Mouse (Mus musculus): Measurements from ENCODE around the gene H2-D1.
A peak's percentile ranks its signal among the peaks of the same experiment; 100 is the strongest.
"Not testable (repeated sequence)": the region's sequence is repeated elsewhere in the genome, so short reads cannot be mapped to it uniquely, and the experiment has no call there.

Gene H2-D1

GRCm38 (mm10) chr17:35262664-35263522 is at the start of gene H2-D1:
Gene H2-D1 (plus strand): TSS chr17:35262730.
- no peak for DNase-seq (ENCODE audit: low read depth, low spot score)

GRCm38 (mm10) chr17:35213071-35213470 is 49.5 kb upstream of the H2-D1 start:
- no peak for DNase-seq (ENCODE audit: low read depth, low spot score)

- no peak for DNase-seq (ENCODE audit: low read depth, low spot score)
These were observed 43.9 kb upstream of the H2-D1 start for GRCm38 (mm10) chr17:35218516-35219193.

- DNase-seq (ENCODE audit: low read depth, low spot score): no peak
These were observed 42.9 kb upstream of the H2-D1 start for GRCm38 (mm10) chr17:35219601-35220041.

DNA sequence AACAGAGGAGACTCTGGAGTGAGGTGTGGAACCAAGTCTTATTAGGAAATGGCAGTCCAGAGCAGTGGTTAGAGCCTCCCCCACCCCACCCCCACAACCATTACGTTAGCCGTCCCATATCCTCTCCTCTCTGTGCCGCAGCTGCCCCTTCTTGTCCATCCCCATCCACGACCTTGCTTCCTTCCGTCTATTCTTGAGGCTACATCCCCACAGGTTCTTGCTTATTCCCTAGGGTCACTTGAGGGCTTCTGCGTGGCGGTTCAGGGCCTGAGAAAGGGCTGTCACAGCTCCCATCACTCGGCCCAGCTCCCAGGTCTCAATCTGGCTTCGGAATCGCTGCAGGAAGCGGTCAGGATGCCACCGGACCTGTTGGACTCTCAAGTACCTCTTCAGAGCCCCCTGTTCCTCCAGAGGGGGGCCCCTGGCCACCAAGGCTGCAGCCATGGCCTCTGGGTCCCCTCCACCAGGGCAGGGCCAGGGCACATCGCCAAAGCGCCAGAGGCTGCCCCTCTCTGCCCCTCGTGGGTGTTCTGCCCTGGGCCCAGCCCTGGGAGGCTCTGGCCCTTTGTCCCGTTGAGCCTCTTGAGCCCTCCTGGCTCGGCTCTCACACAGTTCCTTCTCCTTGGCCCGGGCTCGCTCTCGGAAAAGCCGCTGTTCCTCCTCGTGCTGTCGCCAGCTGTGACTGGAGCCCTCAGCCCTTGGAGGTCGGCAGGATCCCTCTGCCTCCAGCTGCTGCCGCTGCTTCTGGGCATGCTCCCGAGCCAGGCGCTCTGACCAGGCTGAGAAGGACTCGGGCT is 42.2 kb upstream of the H2-D1 start, which contains the start of gene Gm16181:
Gm16181 (plus strand) TSS at position 679 of the 797 bp plus-strand sequence.
- DNase-seq (ENCODE audit: low read depth, low spot score): no peak

GRCm38 (mm10) chr17:35222299-35222698 is 40.2 kb upstream of the H2-D1 start:
- DNase-seq (ENCODE audit: low read depth, low spot score): no peak

GRCm38 (mm10) chr17:35224641-35225040 is 37.9 kb upstream of the H2-D1 start:
- DNase-seq (ENCODE audit: low read depth, low spot score): no peak

- DNase-seq (ENCODE audit: low read depth, low spot score): no peak
These were observed 37.1 kb upstream of the H2-D1 start for GRCm38 (mm10) chr17:35225456-35225855.

DNA sequence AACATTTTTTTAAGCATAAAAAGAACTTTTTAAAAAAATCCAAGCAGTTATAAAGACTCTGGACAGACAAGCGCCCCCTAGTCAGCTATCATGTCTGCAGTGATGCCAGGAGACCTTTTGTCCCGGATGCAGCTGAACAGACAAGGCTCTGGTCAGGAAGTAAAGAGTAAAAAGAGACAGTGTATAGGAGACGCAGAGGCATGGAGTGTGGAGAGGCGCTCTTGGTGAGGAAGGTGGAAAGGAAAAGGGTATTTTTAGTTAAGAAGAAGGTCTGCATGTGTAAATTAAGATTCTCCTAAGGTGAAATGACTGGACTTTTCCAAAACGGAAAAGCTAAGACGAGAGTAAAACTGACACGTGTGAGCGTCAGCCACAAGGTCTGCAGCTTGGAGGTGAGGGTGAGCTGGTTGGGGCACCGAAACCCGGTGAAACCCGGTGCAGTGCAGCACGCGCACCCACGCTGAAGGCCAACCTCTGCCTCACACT is 35.9 kb upstream of the H2-D1 start:
- no peak for DNase-seq (ENCODE audit: low read depth, low spot score)

GRCm38 (mm10) chr17:35231022-35231421 is 31.5 kb upstream of the H2-D1 start:
- no peak for DNase-seq (ENCODE audit: low read depth, low spot score)

GRCm38 (mm10) chr17:35232043-35232442 is 30.5 kb upstream of the H2-D1 start:
- no peak for DNase-seq (ENCODE audit: low read depth, low spot score)

GRCm38 (mm10) chr17:35232659-35233058 is 29.9 kb upstream of the H2-D1 start:
- DNase-seq (ENCODE audit: low read depth, low spot score): no peak

GRCm38 (mm10) chr17:35233114-35233980 is 29.2 kb upstream of the H2-D1 start, which contains the start of gene Atp6v1g2:
Gene Atp6v1g2 (plus strand): TSS chr17:35233660.
- no peak for DNase-seq (ENCODE audit: low read depth, low spot score)

DNA sequence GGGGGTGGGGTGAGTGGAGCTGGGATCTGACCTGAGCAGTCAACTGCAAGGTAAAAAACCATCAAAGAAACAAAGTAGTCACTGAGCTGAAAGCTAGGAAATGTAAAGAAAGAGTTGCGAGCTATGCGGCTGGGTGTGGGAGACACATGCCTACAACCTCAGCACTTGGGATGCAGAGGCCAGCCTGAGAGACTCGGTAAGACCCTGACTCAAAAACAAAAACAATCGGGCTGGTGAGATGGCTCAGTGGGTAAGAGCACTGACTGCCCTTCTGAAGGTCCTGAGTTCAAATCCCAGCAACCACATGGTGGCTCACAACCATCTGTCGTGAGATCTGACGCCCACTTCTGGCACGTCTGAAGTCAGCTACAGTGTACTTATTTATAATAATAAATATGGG is 28.4 kb upstream of the H2-D1 start:
- DNase-seq (ENCODE audit: low read depth, low spot score): not testable (repeated sequence)

DNA sequence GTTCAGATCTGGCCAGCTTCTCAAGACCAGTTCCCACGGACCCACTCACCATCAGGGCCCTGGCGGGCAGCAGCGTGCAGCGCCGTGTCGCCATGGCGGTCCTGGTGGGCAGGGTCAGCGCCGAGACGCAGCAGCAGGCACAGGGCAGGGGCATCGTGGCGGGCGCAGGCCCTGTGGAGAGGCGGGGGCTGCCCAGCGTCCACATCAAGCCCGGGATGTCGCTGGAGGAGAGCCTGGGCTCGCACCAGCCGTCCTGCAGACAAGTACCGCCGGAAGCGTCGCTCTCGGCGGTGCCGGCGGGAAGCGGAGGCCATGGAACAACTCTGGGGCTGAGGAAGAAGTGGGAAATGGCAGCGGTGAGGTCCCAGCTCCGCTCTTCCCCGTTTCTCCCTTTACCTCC is 27.6 kb upstream of the H2-D1 start:
- no peak for DNase-seq (ENCODE audit: low read depth, low spot score)

DNA sequence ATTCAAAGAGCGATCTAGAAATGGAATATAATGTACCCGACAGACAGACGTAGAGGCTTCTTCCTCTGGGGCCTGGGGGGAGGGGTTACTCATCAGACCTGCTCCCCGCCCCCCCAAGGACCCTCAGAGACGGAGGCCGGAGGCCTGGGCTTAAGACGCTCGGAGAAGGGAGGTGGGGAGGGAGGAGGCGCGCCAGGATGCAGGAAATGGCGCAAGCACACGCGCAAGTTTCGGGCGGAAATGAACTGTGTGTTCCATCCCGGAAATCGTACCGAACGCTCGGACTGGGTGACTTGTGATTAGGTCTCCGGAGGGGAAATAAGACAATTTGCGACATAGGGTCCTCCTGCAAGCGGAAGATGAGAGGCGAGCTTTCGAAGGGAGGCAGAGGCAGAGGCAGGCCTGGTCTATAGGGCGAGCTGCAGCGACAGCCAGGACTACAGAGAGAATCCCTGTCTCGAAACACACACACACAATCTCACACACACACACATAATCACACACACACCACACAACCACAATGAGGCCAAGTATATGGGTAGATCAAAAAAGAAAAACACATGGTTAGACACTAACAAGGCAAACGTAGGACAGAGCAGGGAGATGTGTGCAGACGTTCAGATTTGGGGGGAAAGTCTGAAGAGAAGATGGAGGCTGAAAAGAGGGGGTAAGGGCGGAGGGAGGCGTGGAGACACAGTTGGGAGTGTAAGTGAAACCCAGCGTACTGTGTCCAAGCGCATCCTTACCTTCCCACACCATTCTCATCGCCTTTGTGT is 26.7 kb upstream of the H2-D1 start, which contains the start of gene Nfkbil1:
Nfkbil1 (minus strand) TSS at position 179 of the 776 bp plus-strand sequence.
- DNase-seq (ENCODE audit: low read depth, low spot score): peak; percentile 83

DNA sequence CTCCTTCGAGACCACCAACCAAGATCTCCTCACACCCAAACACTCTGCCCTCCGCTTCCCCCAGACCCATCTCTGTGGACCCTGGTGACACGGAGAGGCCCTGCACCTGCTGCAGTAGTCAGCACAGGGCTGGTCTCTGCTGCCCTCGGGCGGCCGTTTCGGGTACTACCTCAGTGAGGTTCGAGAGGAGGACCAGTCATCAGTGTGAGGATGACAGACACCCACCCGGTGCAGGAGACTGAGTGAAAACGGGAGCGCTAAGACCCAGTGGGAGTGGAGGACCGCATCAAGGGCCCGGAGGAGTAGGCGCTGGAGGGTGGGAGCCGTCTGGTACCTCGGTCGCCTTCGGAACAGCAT is 26.2 kb upstream of the H2-D1 start:
- peak; percentile 75 for DNase-seq (ENCODE audit: low read depth, low spot score)

GRCm38 (mm10) chr17:35236996-35237395 is 25.5 kb upstream of the H2-D1 start:
- no peak for DNase-seq (ENCODE audit: low read depth, low spot score)

- no peak for DNase-seq (ENCODE audit: low read depth, low spot score)
These were observed 25.0 kb upstream of the H2-D1 start for GRCm38 (mm10) chr17:35237504-35237903.

- DNase-seq (ENCODE audit: low read depth, low spot score): no peak
These were observed 22.8 kb upstream of the H2-D1 start for GRCm38 (mm10) chr17:35239700-35240099.

All from WW6 (cell line).